Mouse (Mus musculus) monocyte, adult 2 months (primary cell): ENCODE results near the gene Syn3.
"Not testable (repeated sequence)": the region's sequence is repeated elsewhere in the genome, so short reads cannot be mapped to it uniquely, and the experiment has no call there.

Experiments
- DNase-seq, 2 experiments: peaks; one replicate each; pipeline ENCODE4 v3.0.0; 2022; ENCODE audit warnings: low spot score in 2 of 2, low read depth in 1 of 2

Gene Syn3

GRCm38 (mm10) chr10:86164098-86164497 is 334.6 kb downstream of the Syn3 start:
- DNase-seq = no peak

- DNase-seq = no peak
Observed at GRCm38 (mm10) chr10:86161783-86162271, 336.9 kb downstream of the Syn3 start.

GRCm38 (mm10) chr10:86158198-86158899 is 340.3 kb downstream of the Syn3 start:
- DNase-seq = no peak

- no peak for DNase-seq
Observed at GRCm38 (mm10) chr10:86155344-86155743, 343.4 kb downstream of the Syn3 start.

- no peak for DNase-seq
Observed at GRCm38 (mm10) chr10:86153221-86153620, 345.5 kb downstream of the Syn3 start.

- DNase-seq = no peak
Observed at GRCm38 (mm10) chr10:86151357-86151756, 347.3 kb downstream of the Syn3 start.

GRCm38 (mm10) chr10:86150076-86150475 is 348.6 kb downstream of the Syn3 start:
- no peak for DNase-seq

GRCm38 (mm10) chr10:86149029-86149818 is 349.5 kb downstream of the Syn3 start:
- DNase-seq = no peak

- DNase-seq = no peak
Observed at GRCm38 (mm10) chr10:86139061-86139681, 359.5 kb downstream of the Syn3 start.

- DNase-seq = no peak
Observed at GRCm38 (mm10) chr10:86137589-86138173, 361.0 kb downstream of the Syn3 start.

GRCm38 (mm10) chr10:86137106-86137505 is 361.6 kb downstream of the Syn3 start:
- no peak for DNase-seq

- no peak for DNase-seq
Observed at GRCm38 (mm10) chr10:86136249-86136648, 362.4 kb downstream of the Syn3 start.

GRCm38 (mm10) chr10:86134848-86135247 is 363.8 kb downstream of the Syn3 start:
- no peak for DNase-seq

GRCm38 (mm10) chr10:86134336-86134735 is 364.4 kb downstream of the Syn3 start:
- DNase-seq = no peak

- DNase-seq = no peak
Observed at GRCm38 (mm10) chr10:86132420-86132956, 366.2 kb downstream of the Syn3 start.

- no peak for DNase-seq
Observed at GRCm38 (mm10) chr10:86129046-86129445, 369.6 kb downstream of the Syn3 start.

- DNase-seq = no peak
Observed at GRCm38 (mm10) chr10:86126478-86126877, 372.2 kb downstream of the Syn3 start.

- DNase-seq = no peak
Observed at GRCm38 (mm10) chr10:86125421-86125820, 373.3 kb downstream of the Syn3 start.

GRCm38 (mm10) chr10:86124115-86124514 is 374.6 kb downstream of the Syn3 start:
- DNase-seq = no peak

- no peak for DNase-seq
Observed at GRCm38 (mm10) chr10:86123224-86123623, 375.5 kb downstream of the Syn3 start.

- DNase-seq = not testable (repeated sequence)
Observed at GRCm38 (mm10) chr10:86122456-86122855, 376.2 kb downstream of the Syn3 start.
